Mouse (Mus musculus) liver, embryonic 11.5 days (tissue): ENCODE results near the gene Snx11. TPM values are rescaled to one million over a fixed set of nuclear protein-coding genes. Genes with fewer than 3 reads are reported as not detected.

ENCODE experiments used
- ATAC-seq: fragments of 200-750 bp; cut with Nextera tagmentation; replicated peaks from 2 replicates; pipeline ENCODE4 v1.8.0; 2017; ENCODE audit warnings: moderate number of reproducible peaks, mild to moderate bottlenecking, moderate TSS enrichment, moderate library complexity; ENCODE audit not compliant: low FRiP score
- DNase-seq: peaks from one replicate; pipeline ENCODE4 v3.0.0-alpha.2; 2017; ENCODE audit warnings: low spot score
- H3K27ac ChIP-seq: fragments of 300-500 bp; sonication (generic); 2 replicates; pipeline ENCODE4 v1.5.1; 2014; ENCODE audit warnings: mild to moderate bottlenecking, low read depth, low read length, control low read depth
- H3K27me3 ChIP-seq: fragments of 300-500 bp; sonication (generic); replicated peaks from 2 replicates; pipeline ENCODE4 v1.6.1; 2014; ENCODE audit warnings: low read length, mixed read lengths; ENCODE audit not compliant: control insufficient read depth, insufficient read depth
- H3K36me3 ChIP-seq: fragments of 300-500 bp; sonication (generic); 2 replicates; pipeline ENCODE4 v1.6.1; 2014; ENCODE audit warnings: mild to moderate bottlenecking, low read length, moderate library complexity, mixed read lengths; ENCODE audit not compliant: control insufficient read depth, insufficient read depth
- H3K4me1 ChIP-seq: fragments of 300-500 bp; sonication (generic); replicated peaks from 2 replicates; pipeline ENCODE4 v1.6.1; 2014; ENCODE audit warnings: low read length, mixed read lengths; ENCODE audit not compliant: control insufficient read depth, insufficient read depth
- H3K4me2 ChIP-seq: fragments of 300-500 bp; sonication (generic); 2 replicates; pipeline ENCODE4 v1.6.1; 2014; ENCODE audit warnings: mild to moderate bottlenecking, control low read depth, moderate library complexity
- H3K4me3 ChIP-seq: fragments of 300-500 bp; sonication (generic); 2 replicates; pipeline ENCODE4 v1.5.1; 2014; ENCODE audit warnings: low read depth, low read length, control low read depth
- H3K9ac ChIP-seq: fragments of 300-500 bp; sonication (generic); 2 replicates; pipeline ENCODE4 v1.6.1; 2014; ENCODE audit warnings: low read depth, low read length, control low read depth
- H3K9me3 ChIP-seq: fragments of 300-500 bp; sonication (generic); 2 replicates; pipeline ENCODE4 v1.6.1; 2016; ENCODE audit warnings: low read length, inconsistent platforms, mixed read lengths; ENCODE audit not compliant: control insufficient read depth
- WGBS: fragments of 180-500 bp; shearing (Covaris S2); extraction: QIAGEN DNeasy Blood & Tissue Kit; methylation state at CpG from one replicate; pipeline ENCODE4 v1.1.7; 2014; 5-methylcytosine and 5-hydroxymethylcytosine counted together
- polyA plus RNA-seq: library from polyadenylated mRNA; unstranded; fragments of >200 nt; fragmentation: Nextera tagmentation; extraction: Ambion mirVana; gene quantifications from 2 replicates; pipeline ENCODE4 v1.2.1, GENCODE M21; 2014

Snx11 gene
- 10.5 and 12.0 TPM in 2 replicates for polyA plus RNA-seq

- WGBS, result 1% methylated on average over 59 of the region's 59 CpGs
- peak within 1 kb of the TSS; percentile 89 for H3K4me2 ChIP-seq
- no peaks in the 10 kb centered on the region for H3K9me3 ChIP-seq
- DNase-seq (peak; percentile 98), ATAC-seq (peak; percentile 100)
- no peaks in the 10 kb centered on the region for H3K36me3 ChIP-seq
- no peaks in the 10 kb centered on the region for H3K27me3 ChIP-seq
- H3K9ac ChIP-seq, result peak within 1 kb of the TSS; percentile 55
- H3K4me1 ChIP-seq, result peaks cover 7% of the 10 kb centered on the region; the same call in 1 of the 2 replicates
- H3K4me3 ChIP-seq, result peak within 1 kb of the TSS; percentile 82
- H3K27ac ChIP-seq, result peak within 1 kb of the TSS; percentile 54
These were observed at the start of gene Snx11 for GRCm38 (mm10) chr11:96776968-96777962. Gene Snx11 (minus strand): TSS chr11:96777559.

GRCm38 (mm10) chr11:96826481-96826880, 49.1 kb upstream of the Snx11 start:
- Histone ChIP-seq H3K27ac (no peak overlapping the region), H3K4me1 (peaks cover 62% of the 10 kb centered on the region), H3K9me3 (no peaks in the 10 kb centered on the region), H3K27me3 (no peaks in the 10 kb centered on the region), H3K4me2 (peak overlapping the region; percentile 36), H3K4me3 (no peak overlapping the region), H3K36me3 (peaks cover 21% of the 10 kb centered on the region), H3K9ac (no peak overlapping the region)
- WGBS, result 88% methylated on average over 2 of the region's 2 CpGs
- DNase-seq (no peak), ATAC-seq (no peak)

GRCm38 (mm10) chr11:96824783-96825495, 47.6 kb upstream of the Snx11 start:
- Histone ChIP-seq H3K27ac (peak overlapping the region; percentile 5; the same call in 1 of the 2 replicates), H3K9ac (0 out of 2 replicates have a peak overlapping the region, but pooled peaks have one; percentile 15), H3K4me1 (peaks cover 55% of the 10 kb centered on the region), H3K4me3 (no peak overlapping the region), H3K27me3 (no peaks in the 10 kb centered on the region), H3K9me3 (no peaks in the 10 kb centered on the region), H3K36me3 (peaks cover 35% of the 10 kb centered on the region), H3K4me2 (peak overlapping the region; percentile 24)
- WGBS, result 50% methylated on average over 7 of the region's 7 CpGs
- no peak for DNase-seq
- no peak for ATAC-seq

- Histone ChIP-seq H3K27ac (peak overlapping the region; percentile 70), H3K9me3 (no peaks in the 10 kb centered on the region), H3K4me1 (peaks cover 55% of the 10 kb centered on the region), H3K4me3 (peak overlapping the region; percentile 55), H3K36me3 (peaks cover 43% of the 10 kb centered on the region), H3K27me3 (no peaks in the 10 kb centered on the region), H3K4me2 (peak overlapping the region; percentile 88), H3K9ac (peak overlapping the region; percentile 57)
- 5% methylated on average over 25 of the region's 26 CpGs for WGBS
- ATAC-seq, result peak; percentile 83
- peak; percentile 82 for DNase-seq
These were observed 46.8 kb upstream of the Snx11 start for GRCm38 (mm10) chr11:96823880-96824782.

- Histone ChIP-seq H3K27ac (peak overlapping the region; percentile 70; the same call in 1 of the 2 replicates), H3K4me1 (peaks cover 51% of the 10 kb centered on the region), H3K27me3 (no peaks in the 10 kb centered on the region), H3K4me3 (peak overlapping the region; percentile 55), H3K4me2 (peak overlapping the region; percentile 88), H3K36me3 (peaks cover 50% of the 10 kb centered on the region), H3K9ac (peak overlapping the region; percentile 57), H3K9me3 (no peaks in the 10 kb centered on the region)
- ATAC-seq, result peak; percentile 15; the same call in 1 of the 2 replicates
- no peak for DNase-seq
- WGBS, result 26% methylated on average over 13 of the region's 13 CpGs
These were observed 46.1 kb upstream of the Snx11 start for GRCm38 (mm10) chr11:96823471-96823837.

GRCm38 (mm10) chr11:96822675-96823470, 45.5 kb upstream of the Snx11 start:
- Histone ChIP-seq H3K27me3 (no peaks in the 10 kb centered on the region), H3K9me3 (no peaks in the 10 kb centered on the region), H3K4me1 (peaks cover 45% of the 10 kb centered on the region), H3K27ac (peak overlapping the region; percentile 32; the same call in 1 of the 2 replicates), H3K4me3 (peak overlapping the region; percentile 55), H3K4me2 (peak overlapping the region; percentile 88), H3K9ac (peak overlapping the region; percentile 57), H3K36me3 (peaks cover 56% of the 10 kb centered on the region)
- DNase-seq (no peak), ATAC-seq (no peak)
- 49% methylated on average over 4 of the region's 4 CpGs for WGBS

GRCm38 (mm10) chr11:96821956-96822355, 44.6 kb upstream of the Snx11 start:
- Histone ChIP-seq H3K27me3 (no peaks in the 10 kb centered on the region), H3K4me2 (no peak overlapping the region), H3K36me3 (peaks cover 52% of the 10 kb centered on the region), H3K9ac (no peak overlapping the region), H3K4me1 (peaks cover 38% of the 10 kb centered on the region), H3K4me3 (no peak overlapping the region), H3K9me3 (no peaks in the 10 kb centered on the region), H3K27ac (no peak overlapping the region)
- DNase-seq (no peak), ATAC-seq (no peak)
- 89% methylated on average over 10 of the region's 10 CpGs for WGBS
